Mouse (Mus musculus): ENCODE results near the gene Cldn34c2. TPM values are rescaled to one million over a fixed set of nuclear protein-coding genes. Genes with fewer than 3 reads are reported as not detected.
"Not testable (repeated sequence)": the region's sequence is repeated elsewhere in the genome, so short reads cannot be mapped to it uniquely, and the experiment has no call there.

Cldn34c2 gene
- not detected for polyA plus RNA-seq (2017; shearing (Covaris generic))

GRCm38 (mm10) chrX:123581400-123581799 is at the start of gene Cldn34c2:
TSS of gene Cldn34c2 (plus strand) at chrX:123581700.
- ATAC-seq: not testable (repeated sequence)

GRCm38 (mm10) chrX:123551378-123551777 is 30.1 kb upstream of the Cldn34c2 start:
- not testable (repeated sequence) for ATAC-seq

- ATAC-seq: peak; percentile 92
Observed at GRCm38 (mm10) chrX:123612158-123612828, 30.8 kb downstream of the Cldn34c2 start.

Other genes with a start within 250 kb of the Cldn34c2 start
- not detected for gene Gm17467, start 123.1 kb downstream of the Cldn34c2 start, polyA plus RNA-seq (2017; shearing (Covaris generic))
- gene Cldn34c3, start 212.0 kb downstream of the Cldn34c2 start, polyA plus RNA-seq (2017; shearing (Covaris generic)): not detected